Mouse (Mus musculus) liver, adult (tissue): ENCODE results near the gene Mpzl2.

Source experiments
- GATA4 ChIP-seq: IDR thresholded peaks from 2 replicates; pipeline ENCODE4 v1.6.1; 2014; ENCODE audit warnings: mild to moderate bottlenecking, low read length; ENCODE audit not compliant: insufficient replicate concordance

Mpzl2 gene

GRCm38 (mm10) chr9:45055082-45055713 is 15.6 kb downstream of the Mpzl2 start, which contains the start of gene Mpzl3:
Mpzl3 (plus strand) TSS chr9:45055186.
- TF ChIP-seq GATA4, result no peak

DNA sequence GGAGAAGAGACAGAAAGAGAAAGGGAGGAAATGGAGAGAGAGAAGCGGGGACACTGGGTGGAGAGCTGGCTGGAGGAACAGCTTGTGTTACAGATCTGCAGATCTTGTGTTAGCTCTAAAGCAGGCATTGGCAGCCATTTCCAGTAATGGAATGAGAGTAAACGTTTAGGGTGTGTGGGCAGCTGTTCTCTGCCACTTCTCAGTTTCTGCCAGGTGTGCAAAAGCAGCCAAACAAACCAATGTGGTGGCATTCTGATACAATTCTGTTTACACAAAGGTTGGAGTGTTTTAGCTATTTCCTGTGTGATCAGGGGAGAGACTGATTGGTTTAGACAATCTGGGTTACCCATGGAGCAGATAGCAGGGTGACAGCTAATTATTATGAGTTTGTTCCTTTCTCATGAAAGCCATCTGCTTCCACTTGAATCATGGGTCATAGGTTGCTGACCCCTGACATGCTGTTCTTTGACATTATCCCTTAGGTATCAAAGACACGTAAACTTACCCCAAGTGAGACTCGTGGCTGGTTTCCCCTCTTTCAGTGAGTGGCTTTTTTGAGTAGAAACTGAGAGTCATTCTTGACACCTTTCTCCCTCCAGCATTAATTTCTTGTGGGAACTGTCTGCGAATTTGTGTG is 18.8 kb downstream of the Mpzl2 start:
- no peak for TF ChIP-seq GATA4

GRCm38 (mm10) chr9:45060151-45060550 is 20.6 kb downstream of the Mpzl2 start:
- TF ChIP-seq GATA4, result no peak

GRCm38 (mm10) chr9:45062677-45063076 is 23.1 kb downstream of the Mpzl2 start:
- no peak for TF ChIP-seq GATA4

- TF ChIP-seq GATA4, result no peak
Observed at GRCm38 (mm10) chr9:45064421-45064820, 24.8 kb downstream of the Mpzl2 start.

DNA sequence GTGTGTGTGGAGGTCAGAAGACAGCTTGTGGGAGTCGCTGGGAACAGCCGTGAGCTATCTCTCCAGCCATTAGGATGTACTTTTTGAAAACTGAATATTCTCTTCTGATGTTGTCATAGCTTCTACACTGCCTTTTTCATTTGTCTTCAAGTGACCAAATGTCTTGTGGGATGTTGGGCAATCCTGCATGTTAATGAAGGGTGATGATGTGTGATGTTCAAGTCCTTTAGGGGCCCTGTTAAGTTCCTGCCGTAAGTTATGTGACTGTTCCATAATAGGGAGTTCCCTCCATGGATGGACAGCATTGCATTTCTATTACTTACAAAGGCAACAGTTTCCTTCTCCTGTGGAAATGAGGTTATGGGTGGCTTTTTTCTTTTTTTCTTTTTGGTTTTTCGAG is 27.1 kb downstream of the Mpzl2 start:
- TF ChIP-seq GATA4, result no peak

GRCm38 (mm10) chr9:45071800-45072199 is 32.2 kb downstream of the Mpzl2 start:
- TF ChIP-seq GATA4, result no peak

DNA sequence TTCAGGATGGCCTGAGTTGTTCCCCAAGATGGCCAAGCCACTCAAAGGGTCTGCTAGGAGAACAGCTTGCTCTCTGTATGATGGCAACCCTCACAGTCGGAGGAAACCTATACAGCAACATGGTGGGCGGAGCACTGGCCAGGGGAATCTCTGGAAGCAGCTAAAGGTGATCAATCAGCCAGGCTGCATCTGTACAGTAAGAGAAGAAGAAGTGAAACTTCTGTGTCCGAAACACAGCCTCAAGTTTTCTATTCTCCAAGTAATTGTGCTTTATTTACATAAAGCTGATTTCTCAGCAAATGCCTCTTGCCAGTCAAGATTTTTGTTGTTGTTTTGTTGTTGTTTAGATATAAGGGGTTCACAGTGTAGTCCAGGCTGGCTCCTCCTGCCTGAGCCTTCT is 38.3 kb downstream of the Mpzl2 start:
- no peak for TF ChIP-seq GATA4

DNA sequence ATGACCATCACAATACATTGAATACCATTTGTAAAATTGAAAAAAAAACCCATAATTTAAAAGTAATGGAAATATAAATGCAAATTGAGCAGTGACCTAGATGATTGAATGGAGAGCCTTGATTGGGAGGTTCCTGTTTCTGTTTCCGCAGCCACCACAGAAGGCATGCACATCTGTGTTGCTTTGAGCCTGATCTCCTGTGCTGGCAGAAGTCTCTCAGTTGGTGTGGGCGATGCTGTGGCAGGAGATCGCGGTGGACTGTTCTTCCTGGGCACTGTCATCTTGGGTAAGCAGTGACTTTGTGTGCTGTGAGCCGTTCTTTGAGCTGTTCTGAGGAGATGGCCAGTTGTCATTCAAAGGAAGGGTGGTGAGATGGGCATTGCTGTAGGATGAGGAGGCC is 39.4 kb downstream of the Mpzl2 start, which contains the start of gene Jaml:
Gene Jaml, plus strand, starts transcription at position 173 of the 400 bp plus-strand sequence.
- TF ChIP-seq GATA4, result no peak

- no peak for TF ChIP-seq GATA4
Observed at GRCm38 (mm10) chr9:45083132-45083531, 43.5 kb downstream of the Mpzl2 start.

GRCm38 (mm10) chr9:45084556-45084955 is 45.0 kb downstream of the Mpzl2 start:
- no peak for TF ChIP-seq GATA4

- TF ChIP-seq GATA4, result no peak
Observed at GRCm38 (mm10) chr9:45085741-45086690, 46.4 kb downstream of the Mpzl2 start.

DNA sequence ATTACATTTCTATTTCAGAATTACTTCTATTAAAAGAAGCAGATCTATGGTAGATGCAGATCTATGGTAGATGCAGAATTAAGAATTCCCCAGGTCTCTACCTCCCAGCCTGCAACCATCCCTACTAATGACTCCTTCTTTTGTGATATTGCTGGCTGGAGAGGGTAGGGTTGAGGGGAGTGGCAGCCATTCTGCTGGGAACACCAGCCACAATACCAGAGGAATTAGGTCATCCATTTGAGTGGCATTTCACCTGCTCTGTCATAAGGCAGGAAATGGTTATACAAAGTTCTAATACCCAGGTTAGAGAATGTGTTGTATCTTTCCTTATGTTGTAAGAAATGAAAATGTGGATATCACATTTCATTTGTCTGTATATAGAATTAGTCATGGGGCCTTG is 48.4 kb downstream of the Mpzl2 start:
- no peak for TF ChIP-seq GATA4

DNA sequence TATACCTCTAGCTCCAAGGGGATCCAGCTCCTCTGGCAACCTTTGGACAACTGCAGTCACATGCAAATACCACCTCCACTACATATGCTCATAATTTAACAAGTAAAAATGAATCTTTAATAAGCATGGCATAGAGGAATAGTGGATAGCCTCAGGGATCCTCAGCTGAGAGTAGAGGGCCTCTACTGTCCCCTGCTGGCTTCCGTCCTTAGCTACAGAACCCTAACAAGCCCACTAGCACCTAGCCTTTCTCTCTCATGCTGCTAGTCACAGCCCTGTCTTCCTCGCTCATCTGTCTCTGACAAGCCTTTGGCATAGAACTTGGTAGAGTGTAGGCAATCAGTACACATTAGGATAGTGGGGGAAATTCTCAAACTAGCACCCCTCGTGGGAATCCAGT is 51.2 kb downstream of the Mpzl2 start:
- no peak for TF ChIP-seq GATA4

- TF ChIP-seq GATA4, result no peak
Observed at GRCm38 (mm10) chr9:45092641-45093040, 53.0 kb downstream of the Mpzl2 start.
